Mouse (Mus musculus) heart, postnatal 0 days (tissue): Measurements from ENCODE around the gene Zc3h8.

Experiments
- CTCF ChIP-seq: IDR thresholded peaks from 2 replicates; pipeline ENCODE4 v1.5.1; 2016; ENCODE audit warnings: antibody characterized with exemption, control low read depth, low read depth
- EP300 ChIP-seq: IDR thresholded peaks from 2 replicates; pipeline ENCODE4 v1.6.1; 2016; ENCODE audit warnings: antibody characterized with exemption, low read depth

DNA sequence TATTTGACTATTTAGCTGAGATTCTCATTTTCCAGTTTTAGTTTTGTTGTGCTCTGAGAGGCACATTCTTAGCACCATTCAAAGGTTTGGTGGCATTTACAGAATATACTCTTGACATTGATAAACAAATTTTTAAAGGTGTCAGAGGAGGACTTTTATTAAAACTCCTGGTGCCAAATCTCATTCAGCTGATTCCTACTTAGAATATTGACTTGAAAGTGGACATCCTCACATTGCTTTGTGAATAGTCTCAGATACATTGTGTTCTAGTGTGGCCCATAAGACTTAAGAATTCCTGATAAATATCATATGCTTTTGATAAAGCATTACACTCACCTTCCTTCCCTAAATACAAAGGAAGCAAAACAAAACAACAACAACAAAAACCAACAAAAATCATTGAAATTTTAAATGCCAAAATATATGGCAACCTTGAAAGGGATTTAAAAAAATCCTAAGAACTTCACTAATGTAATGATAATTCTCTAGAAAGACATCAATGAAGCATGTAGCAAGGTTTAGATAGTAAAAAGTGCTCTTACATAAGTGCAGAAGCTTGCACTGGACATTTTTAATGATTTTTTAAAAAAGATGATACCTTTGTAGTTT is 24.7 kb upstream of the Zc3h8 start:
- TF ChIP-seq CTCF (no peak), EP300 (no peak)
